Mouse (Mus musculus): ENCODE data around the gene Med27. TPM values are rescaled to one million over a fixed set of nuclear protein-coding genes. Genes with fewer than 3 reads are reported as not detected.

Med27 gene
- 96.9 and 100 TPM in 2 replicates for polyA plus RNA-seq (2015; fragmentation: Nextera tagmentation; extraction: Ambion mirVana)

DNA sequence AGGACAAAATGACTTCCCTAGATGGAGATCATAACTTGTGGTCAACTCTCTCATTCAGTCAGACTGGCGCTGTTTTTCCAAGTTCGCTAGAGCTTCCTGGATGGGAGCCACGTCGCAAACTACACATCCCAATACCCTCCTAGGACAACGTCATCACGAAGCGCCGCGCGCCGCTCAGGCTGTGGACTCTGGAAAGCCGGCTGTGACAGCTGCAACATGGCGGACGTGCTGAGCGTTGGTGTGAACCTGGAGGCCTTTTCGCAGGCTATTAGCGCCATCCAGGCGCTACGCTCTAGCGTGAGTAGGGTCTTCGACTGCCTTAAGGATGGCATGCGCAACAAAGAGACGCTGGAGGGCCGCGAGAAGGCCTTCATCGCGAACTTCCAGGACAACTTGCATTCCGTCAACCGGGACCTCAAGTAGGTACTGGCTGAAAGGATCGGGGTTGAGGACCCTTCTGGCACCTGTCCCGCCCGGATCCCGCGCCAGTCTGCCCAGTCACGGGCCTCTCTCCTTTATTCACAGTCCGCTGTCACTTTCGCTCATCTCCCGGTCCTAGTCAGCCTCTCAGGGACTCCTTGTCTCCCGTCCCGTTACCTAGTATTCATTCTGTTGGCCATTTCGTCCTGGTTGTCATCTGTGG, at the start of gene Med27:
Gene Med27, plus strand, starts transcription at position 191 of the 643 bp plus-strand sequence.
- Histone ChIP-seq H3K36me3 (peaks cover 18% of the 10 kb centered on the region), H3K27ac (replicated peaks) (peak within 1 kb of the TSS; percentile 70), H3K4me1 (peaks cover 17% of the 10 kb centered on the region), H3K9ac (replicated peaks) (peak within 1 kb of the TSS; percentile 63), H3K27me3 (no peaks in the 10 kb centered on the region), H3K9me3 (no peaks in the 10 kb centered on the region), H3K4me3 (peak within 1 kb of the TSS; percentile 55), H3K4me2 (replicated peaks) (peak within 1 kb of the TSS; percentile 86)
- WGBS: under 1% methylated on average over 41 of the region's 41 CpGs
- peak; percentile 97 for ATAC-seq (replicated peaks)

DNA sequence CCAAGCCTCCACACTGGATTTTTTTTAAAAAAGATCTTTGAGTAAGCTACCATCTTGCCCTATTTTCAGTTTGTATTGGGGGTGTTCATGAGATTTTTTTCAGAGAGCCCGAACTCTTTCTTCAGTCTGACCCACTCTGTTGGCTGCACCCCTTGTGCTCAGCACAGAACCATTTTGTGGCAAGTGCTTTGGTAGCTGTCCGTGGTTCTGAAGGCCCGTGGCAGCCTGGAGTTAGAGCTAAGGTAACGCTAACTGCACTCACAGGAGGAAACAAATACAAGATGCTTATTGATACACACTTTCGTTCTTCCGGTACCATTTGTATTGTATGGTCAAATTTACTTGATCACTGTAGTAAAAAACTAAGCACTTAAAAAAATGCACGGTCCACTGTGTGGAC, 36.7 kb upstream of the Med27 start:
- Histone ChIP-seq H3K9me3 (no peaks in the 10 kb centered on the region), H3K36me3 (no peaks in the 10 kb centered on the region), H3K4me1 (no peaks in the 10 kb centered on the region), H3K4me3 (no peak overlapping the region), H3K27ac (replicated peaks) (no peak overlapping the region), H3K4me2 (replicated peaks) (no peak overlapping the region), H3K9ac (replicated peaks) (no peak overlapping the region), H3K27me3 (no peaks in the 10 kb centered on the region)
- 55% methylated on average over 7 of the region's 7 CpGs for WGBS
- no peak for ATAC-seq (replicated peaks)

DNA sequence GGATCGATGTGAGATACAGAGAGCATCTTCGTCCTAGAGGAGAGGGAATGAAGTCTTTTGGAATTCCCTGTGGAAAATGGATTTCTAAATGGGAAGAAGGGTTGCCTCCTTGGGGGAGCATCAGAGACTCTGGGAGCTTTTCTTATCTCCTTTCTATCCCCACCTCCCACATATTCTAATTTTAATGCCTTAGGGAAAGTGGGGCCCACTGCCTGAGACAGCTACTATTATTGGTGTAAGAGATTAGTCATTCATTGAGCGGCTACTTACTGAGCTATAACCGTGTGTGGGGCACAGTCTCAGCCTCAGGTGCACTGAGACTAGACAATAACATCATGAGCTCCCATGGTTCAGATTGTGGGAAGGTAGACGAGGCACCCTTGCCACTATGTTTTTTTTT, 34.6 kb upstream of the Med27 start:
- no peaks in the 10 kb centered on the region for H3K36me3 ChIP-seq
- no peaks in the 10 kb centered on the region for H3K27me3 ChIP-seq
- no peak overlapping the region for H3K4me3 ChIP-seq
- H3K9me3 ChIP-seq: no peaks in the 10 kb centered on the region
- no peaks in the 10 kb centered on the region for H3K4me1 ChIP-seq
- H3K9ac ChIP-seq (replicated peaks): no peak overlapping the region
- no peak overlapping the region for H3K4me2 ChIP-seq (replicated peaks)
- WGBS: 79% methylated on average over 5 of the region's 5 CpGs
- ATAC-seq (replicated peaks): no peak
- H3K27ac ChIP-seq (replicated peaks): no peak overlapping the region

DNA sequence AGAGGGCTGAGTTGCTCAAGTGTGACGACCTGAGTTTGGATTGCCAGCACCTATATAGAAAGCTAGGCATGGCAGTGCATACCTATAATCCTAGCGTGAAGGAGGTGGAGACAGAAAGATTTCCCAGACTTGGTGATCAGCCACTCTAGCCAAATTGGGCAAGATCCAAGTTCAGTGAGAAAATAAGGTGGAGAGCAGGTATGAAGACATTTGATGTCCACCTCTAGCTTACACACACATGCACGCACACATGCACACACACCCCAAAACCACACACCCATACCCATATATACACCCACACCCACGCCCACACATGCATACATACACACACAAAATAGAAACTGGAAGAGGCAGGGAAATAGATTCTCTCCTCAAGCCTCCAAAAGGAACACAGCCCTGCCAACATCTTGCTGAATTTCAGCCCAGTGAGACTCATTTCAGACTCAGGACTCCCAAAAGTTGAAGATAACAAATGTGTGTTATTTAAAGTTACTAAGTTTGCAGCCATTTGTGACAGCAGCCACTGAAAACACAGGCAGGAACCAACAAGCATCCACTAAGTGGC, 28.6 kb upstream of the Med27 start:
- H3K4me1 ChIP-seq: peaks cover 22% of the 10 kb centered on the region

DNA sequence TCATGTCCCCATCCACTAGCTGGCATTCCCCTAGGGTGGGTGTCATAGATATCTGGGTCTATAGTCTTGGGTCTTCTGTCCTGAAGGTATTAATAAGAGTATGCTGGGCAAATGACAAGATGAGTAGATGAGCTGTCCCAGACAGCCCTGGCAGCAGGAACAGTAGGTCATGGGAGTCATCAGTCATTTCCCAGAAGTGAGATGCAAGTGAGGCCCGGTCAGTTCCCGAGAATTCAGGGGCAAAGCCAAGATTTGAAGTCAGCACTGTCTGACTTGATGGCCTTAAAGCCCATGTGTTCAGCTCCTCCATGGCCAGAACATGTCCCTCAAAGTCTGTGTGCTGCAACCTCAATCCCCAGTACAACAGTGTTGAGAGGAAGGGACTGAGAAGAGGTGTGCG, 28.0 kb upstream of the Med27 start:
- H3K9me3 ChIP-seq: no peaks in the 10 kb centered on the region
- H3K27me3 ChIP-seq: no peaks in the 10 kb centered on the region
- no peak overlapping the region for H3K4me2 ChIP-seq (replicated peaks)
- H3K4me1 ChIP-seq: peaks cover 22% of the 10 kb centered on the region
- H3K36me3 ChIP-seq: no peaks in the 10 kb centered on the region
- WGBS: 94% methylated on average over 3 of the region's 3 CpGs
- H3K27ac ChIP-seq (replicated peaks): no peak overlapping the region
- H3K9ac ChIP-seq (replicated peaks): no peak overlapping the region
- ATAC-seq (replicated peaks): no peak
- H3K4me3 ChIP-seq: no peak overlapping the region

More for the DNA sequence above, 28.6 kb upstream of the Med27 start:
- Histone ChIP-seq H3K4me3 (no peak overlapping the region), H3K9me3 (no peaks in the 10 kb centered on the region), H3K27ac (replicated peaks) (no peak overlapping the region), H3K4me2 (replicated peaks) (no peak overlapping the region), H3K36me3 (no peaks in the 10 kb centered on the region), H3K9ac (replicated peaks) (no peak overlapping the region), H3K27me3 (no peaks in the 10 kb centered on the region)
- ATAC-seq (replicated peaks): no peak
- WGBS: 73% methylated on average over 4 of the region's 4 CpGs

DNA sequence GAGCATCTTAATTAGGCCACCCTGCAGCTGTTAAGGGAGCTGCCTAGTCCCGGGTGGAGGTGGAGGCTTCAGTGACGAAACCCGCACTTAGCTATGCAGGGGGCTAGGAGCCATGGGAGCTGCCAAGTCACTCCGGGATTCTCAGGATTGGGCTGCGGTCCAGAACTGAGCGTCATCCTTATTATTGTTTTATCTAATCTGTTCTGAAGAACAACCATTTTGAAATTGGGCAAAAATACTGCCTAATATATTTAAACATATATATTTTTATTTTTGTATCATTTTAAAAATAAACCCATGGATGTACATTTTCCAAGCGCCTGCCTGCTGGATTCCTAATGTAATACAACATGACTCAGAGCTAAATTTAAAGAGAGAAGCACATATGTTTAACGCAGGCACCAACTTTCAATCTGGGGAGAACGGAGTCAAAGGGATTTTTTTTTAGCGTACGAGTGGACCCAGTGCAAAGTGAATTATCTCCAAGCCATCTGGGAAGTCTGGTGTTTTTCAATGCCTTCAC, 26.3 kb upstream of the Med27 start:
- Histone ChIP-seq H3K9ac (replicated peaks) (no peak overlapping the region), H3K4me3 (no peak overlapping the region), H3K4me2 (replicated peaks) (peak overlapping the region; percentile 33), H3K4me1 (peaks cover 28% of the 10 kb centered on the region), H3K9me3 (no peaks in the 10 kb centered on the region), H3K27ac (replicated peaks) (peak overlapping the region; percentile 91), H3K36me3 (no peaks in the 10 kb centered on the region), H3K27me3 (no peaks in the 10 kb centered on the region)
- ATAC-seq (replicated peaks): peak; percentile 81
- WGBS: 33% methylated on average over 11 of the region's 11 CpGs

DNA sequence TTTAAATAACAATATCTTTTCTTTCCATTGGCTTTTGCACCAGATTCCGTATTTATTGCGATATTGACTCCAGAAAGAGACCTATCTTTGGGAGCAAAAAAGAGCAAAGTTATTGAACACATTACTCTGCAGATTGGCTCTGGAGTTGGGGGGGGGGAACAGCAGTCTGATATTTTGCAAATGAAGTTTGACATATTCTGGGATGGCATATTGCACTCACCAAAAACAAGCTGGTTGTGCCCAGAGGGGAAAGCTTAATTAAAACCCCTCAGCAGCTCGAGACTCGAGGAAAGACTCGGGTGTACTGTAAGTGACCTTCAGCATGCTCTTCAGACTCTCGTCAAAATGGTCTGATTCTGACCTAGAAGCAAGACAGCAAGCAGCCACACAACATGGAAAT, 25.8 kb upstream of the Med27 start:
- no peak overlapping the region for H3K4me2 ChIP-seq (replicated peaks)

DNA sequence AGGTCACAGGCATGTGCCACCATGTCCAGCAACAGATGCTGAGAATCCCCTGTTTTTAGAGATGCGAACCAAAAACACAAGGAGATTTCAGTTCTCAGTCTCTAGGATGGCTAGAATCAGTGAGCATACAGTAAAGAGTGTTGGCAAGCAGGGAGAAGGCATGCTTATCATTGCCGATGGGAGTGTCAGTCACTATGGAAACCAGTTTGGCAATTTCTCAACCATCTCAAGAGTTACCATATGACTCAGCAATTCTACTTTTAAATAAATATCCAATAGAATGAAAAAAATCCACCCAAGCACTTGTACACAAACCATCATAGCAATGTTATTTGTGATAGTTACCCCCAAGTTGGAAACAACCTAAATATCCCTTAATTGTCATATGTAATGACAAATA, 22.2 kb upstream of the Med27 start:
- Histone ChIP-seq H3K9ac (replicated peaks) (no peak overlapping the region), H3K4me2 (replicated peaks) (no peak overlapping the region), H3K4me3 (no peak overlapping the region), H3K36me3 (no peaks in the 10 kb centered on the region), H3K9me3 (no peaks in the 10 kb centered on the region), H3K4me1 (peaks cover 28% of the 10 kb centered on the region), H3K27ac (replicated peaks) (no peak overlapping the region), H3K27me3 (no peaks in the 10 kb centered on the region)
- WGBS: 56% methylated on average over 2 of the region's 2 CpGs
- ATAC-seq (replicated peaks): no peak

More for the DNA sequence above, 25.8 kb upstream of the Med27 start:
- Histone ChIP-seq H3K27me3 (no peaks in the 10 kb centered on the region), H3K36me3 (no peaks in the 10 kb centered on the region), H3K9me3 (no peaks in the 10 kb centered on the region), H3K4me3 (no peak overlapping the region), H3K9ac (replicated peaks) (no peak overlapping the region), H3K27ac (replicated peaks) (peak overlapping the region; percentile 91), H3K4me1 (peaks cover 28% of the 10 kb centered on the region)
- WGBS: 51% methylated on average over 6 of the region's 6 CpGs
- 0 out of 2 replicates have a peak, but pooled peaks have one; percentile 38 for ATAC-seq (replicated peaks)

DNA sequence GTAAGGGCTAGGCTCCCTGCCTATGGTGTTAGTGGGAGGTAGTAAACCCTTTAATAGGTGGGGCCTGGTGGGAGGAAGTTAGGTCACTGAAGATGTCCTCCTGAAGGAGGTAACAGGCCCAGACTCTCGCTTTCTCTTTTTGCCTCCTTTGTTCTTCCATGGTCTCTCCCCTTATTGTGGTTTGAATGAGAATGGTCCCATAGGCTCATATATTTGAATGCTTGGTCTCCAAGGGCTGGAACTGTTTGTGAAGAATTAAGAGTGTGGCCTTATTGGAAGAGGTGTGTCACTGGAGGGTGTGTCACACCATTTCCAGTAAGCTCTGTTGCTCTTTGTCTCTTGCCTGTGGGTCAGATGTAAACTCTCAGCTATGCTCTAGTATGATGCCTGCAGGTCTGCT, 16.1 kb upstream of the Med27 start:
- Histone ChIP-seq H3K9me3 (no peaks in the 10 kb centered on the region), H3K4me3 (no peak overlapping the region), H3K4me1 (no peaks in the 10 kb centered on the region), H3K27ac (replicated peaks) (no peak overlapping the region), H3K27me3 (no peaks in the 10 kb centered on the region), H3K9ac (replicated peaks) (no peak overlapping the region), H3K4me2 (replicated peaks) (no peak overlapping the region), H3K36me3 (no peaks in the 10 kb centered on the region)
- no peak for ATAC-seq (replicated peaks)
- 85% methylated on average over 1 of the region's 1 CpGs for WGBS

DNA sequence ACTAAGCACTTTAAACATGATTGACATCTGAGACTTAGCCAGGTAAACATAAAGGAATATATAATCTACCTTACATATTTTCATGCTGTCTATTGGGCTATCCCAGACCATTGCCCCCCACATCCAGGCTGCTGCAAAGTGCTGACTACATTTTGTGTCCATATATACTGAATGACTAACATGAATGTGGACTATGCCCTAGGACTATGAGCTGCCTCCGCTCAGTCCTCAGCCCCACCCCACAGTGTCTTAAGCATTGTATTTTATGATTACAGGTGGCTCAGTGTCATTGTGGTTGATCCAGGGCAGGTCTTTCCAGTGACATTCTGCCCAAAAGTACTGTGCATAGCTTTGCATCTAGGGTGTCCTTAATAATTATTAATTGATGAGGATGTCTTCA, 8.2 kb upstream of the Med27 start:
- Histone ChIP-seq H3K27me3 (no peaks in the 10 kb centered on the region), H3K4me2 (replicated peaks) (no peak overlapping the region), H3K4me3 (no peak overlapping the region), H3K4me1 (no peaks in the 10 kb centered on the region), H3K36me3 (no peaks in the 10 kb centered on the region), H3K9me3 (no peaks in the 10 kb centered on the region), H3K27ac (replicated peaks) (no peak overlapping the region), H3K9ac (replicated peaks) (no peak overlapping the region)
- 96% methylated on average over 1 of the region's 1 CpGs for WGBS
- no peak for ATAC-seq (replicated peaks)

DNA sequence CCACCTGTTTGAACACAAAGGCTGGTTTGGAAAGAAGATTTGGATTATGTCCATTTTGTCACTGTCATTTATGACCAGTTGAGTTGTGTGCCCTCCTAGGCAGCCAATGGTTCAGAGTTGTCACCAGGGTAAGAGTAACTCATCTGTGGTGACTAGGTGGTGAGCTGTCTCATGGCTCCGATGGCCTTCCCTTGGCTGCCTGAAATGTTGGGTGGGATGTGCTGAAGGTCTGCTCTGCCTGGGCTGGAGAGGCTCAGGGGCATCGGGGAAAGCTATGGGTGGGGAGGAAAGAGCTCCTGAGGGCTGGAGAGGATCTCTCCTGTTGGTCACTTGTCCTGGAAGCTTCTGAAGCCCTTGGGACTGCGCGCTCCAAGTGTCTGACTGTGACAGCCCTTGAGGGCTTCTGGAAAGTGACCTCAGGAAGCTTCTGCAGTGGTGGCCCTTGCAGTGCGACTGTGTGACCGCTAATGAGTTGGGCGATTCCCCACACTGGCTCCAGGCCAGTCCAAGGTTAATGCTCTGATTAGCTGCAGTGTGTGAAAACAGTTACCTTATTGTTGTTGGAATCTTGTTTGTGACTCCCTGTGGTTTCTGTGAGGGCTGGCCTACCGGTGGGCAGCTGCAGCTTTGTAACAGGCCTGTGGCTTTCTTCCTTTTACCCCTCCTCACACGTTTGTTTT, 12.2 kb downstream of the Med27 start:
- H3K27me3 ChIP-seq: no peaks in the 10 kb centered on the region
- no peak for ATAC-seq (replicated peaks)
- H3K36me3 ChIP-seq: peaks cover 6% of the 10 kb centered on the region; the same call in 1 of the 2 replicates
- H3K27ac ChIP-seq (replicated peaks): no peak overlapping the region
- WGBS: 38% methylated on average over 9 of the region's 9 CpGs
- H3K4me1 ChIP-seq: peaks cover 6% of the 10 kb centered on the region; the same call in 1 of the 2 replicates
- H3K4me3 ChIP-seq: no peak overlapping the region
- no peak overlapping the region for H3K4me2 ChIP-seq (replicated peaks)
- H3K9ac ChIP-seq (replicated peaks): no peak overlapping the region
- H3K9me3 ChIP-seq: no peaks in the 10 kb centered on the region

DNA sequence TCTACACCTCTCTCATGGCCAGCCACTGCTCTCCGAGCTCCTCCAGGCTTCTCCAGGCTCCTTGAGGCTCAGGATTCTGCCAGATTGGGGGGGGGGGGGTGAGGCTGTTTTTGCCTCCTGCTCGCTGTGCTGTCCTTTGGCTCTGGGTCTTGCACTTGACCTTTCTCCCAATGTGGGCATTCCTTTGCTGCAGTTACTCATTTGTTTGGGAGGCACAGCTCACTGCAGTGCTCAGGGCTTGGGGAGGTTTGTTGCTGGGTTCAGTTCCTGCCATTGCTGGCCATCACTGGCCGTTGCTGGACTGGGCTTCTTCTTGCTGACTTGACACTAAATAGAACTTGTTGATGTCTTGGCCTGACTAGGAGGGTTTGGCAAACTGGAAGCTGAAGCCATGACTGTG, 14.3 kb downstream of the Med27 start:
- no peak overlapping the region for H3K9ac ChIP-seq (replicated peaks)
- H3K36me3 ChIP-seq: no peaks in the 10 kb centered on the region
- H3K4me1 ChIP-seq: peaks cover 6% of the 10 kb centered on the region; the same call in 1 of the 2 replicates
- H3K9me3 ChIP-seq: no peaks in the 10 kb centered on the region
- 79% methylated on average over 3 of the region's 3 CpGs for WGBS
- no peak overlapping the region for H3K4me3 ChIP-seq
- H3K27ac ChIP-seq (replicated peaks): no peak overlapping the region
- H3K4me2 ChIP-seq (replicated peaks): no peak overlapping the region
- no peak for ATAC-seq (replicated peaks)
- H3K27me3 ChIP-seq: no peaks in the 10 kb centered on the region

Data from forebrain, embryonic 15.5 days (tissue).